Mouse (Mus musculus): ENCODE measurements around the gene Mrtfa. TPM values are rescaled to one million over a fixed set of nuclear protein-coding genes. Genes with fewer than 3 reads are reported as not detected.

Gene Mrtfa
- polyA plus RNA-seq, 1 experiment = 66.0 TPM

GRCm38 (mm10) chr15:81032941-81033629, 157.5 kb downstream of the Mrtfa start:
- H3K4me3 ChIP-seq (ENCODE audit: insufficient read depth, low read length) = no peak overlapping the region
- no peak for TF ChIP-seq CTCF (IDR thresholded peaks at IDR 0.05; ENCODE audit: low read depth, low read length)
- TF ChIP-seq POLR2A (IDR thresholded peaks at IDR 0.05; ENCODE audit: borderline replicate concordance, low read depth, low read length) = no peak
- H3K27ac ChIP-seq (ENCODE audit: insufficient read depth, low read depth, low read length) = no peak overlapping the region
- H3K4me1 ChIP-seq (ENCODE audit: control insufficient read depth, insufficient read depth, low read length) = peaks cover 11% of the 10 kb centered on the region; the same call in 1 of the 2 replicates

GRCm38 (mm10) chr15:81031611-81032010, 158.9 kb downstream of the Mrtfa start:
- H3K4me1 ChIP-seq (ENCODE audit: control insufficient read depth, insufficient read depth, low read length) = peaks cover 17% of the 10 kb centered on the region
- no peak overlapping the region for H3K27ac ChIP-seq (ENCODE audit: insufficient read depth, low read depth, low read length)
- no peak for TF ChIP-seq CTCF (IDR thresholded peaks at IDR 0.05; ENCODE audit: low read depth, low read length)
- TF ChIP-seq POLR2A (IDR thresholded peaks at IDR 0.05; ENCODE audit: borderline replicate concordance, low read depth, low read length) = no peak
- no peak overlapping the region for H3K4me3 ChIP-seq (ENCODE audit: insufficient read depth, low read length)

GRCm38 (mm10) chr15:81030891-81031425, 159.6 kb downstream of the Mrtfa start:
- no peak overlapping the region for H3K4me3 ChIP-seq (ENCODE audit: insufficient read depth, low read length)
- TF ChIP-seq CTCF (IDR thresholded peaks at IDR 0.05; ENCODE audit: low read depth, low read length) (no peak), POLR2A (IDR thresholded peaks at IDR 0.05; ENCODE audit: borderline replicate concordance, low read depth, low read length) (no peak)
- H3K27ac ChIP-seq (ENCODE audit: insufficient read depth, low read depth, low read length) = no peak overlapping the region
- H3K4me1 ChIP-seq (ENCODE audit: control insufficient read depth, insufficient read depth, low read length) = peaks cover 17% of the 10 kb centered on the region

GRCm38 (mm10) chr15:81027378-81028173, 163.0 kb downstream of the Mrtfa start:
- H3K27ac ChIP-seq (ENCODE audit: insufficient read depth, low read depth, low read length) = no peak overlapping the region

GRCm38 (mm10) chr15:81026901-81027300, 163.7 kb downstream of the Mrtfa start:
- Histone ChIP-seq H3K27ac (ENCODE audit: insufficient read depth, low read depth, low read length) (no peak overlapping the region), H3K4me1 (ENCODE audit: control insufficient read depth, insufficient read depth, low read length) (peaks cover 31% of the 10 kb centered on the region), H3K4me3 (ENCODE audit: insufficient read depth, low read length) (no peak overlapping the region)
- TF ChIP-seq POLR2A (IDR thresholded peaks at IDR 0.05; ENCODE audit: borderline replicate concordance, low read depth, low read length) = no peak
- no peak for TF ChIP-seq CTCF (IDR thresholded peaks at IDR 0.05; ENCODE audit: low read depth, low read length)

More at GRCm38 (mm10) chr15:81027378-81028173, 163.0 kb downstream of the Mrtfa start:
- Histone ChIP-seq H3K4me3 (ENCODE audit: insufficient read depth, low read length) (no peak overlapping the region), H3K4me1 (ENCODE audit: control insufficient read depth, insufficient read depth, low read length) (peaks cover 25% of the 10 kb centered on the region)
- TF ChIP-seq CTCF (IDR thresholded peaks at IDR 0.05; ENCODE audit: low read depth, low read length) (peak; percentile 57), POLR2A (IDR thresholded peaks at IDR 0.05; ENCODE audit: borderline replicate concordance, low read depth, low read length) (no peak)

GRCm38 (mm10) chr15:81023842-81024241, 166.7 kb downstream of the Mrtfa start:
- H3K27ac ChIP-seq (ENCODE audit: insufficient read depth, low read depth, low read length) = peak overlapping the region; percentile 5
- peaks cover 42% of the 10 kb centered on the region for H3K4me1 ChIP-seq (ENCODE audit: control insufficient read depth, insufficient read depth, low read length)
- H3K4me3 ChIP-seq (ENCODE audit: insufficient read depth, low read length) = no peak overlapping the region
- TF ChIP-seq CTCF (IDR thresholded peaks at IDR 0.05; ENCODE audit: low read depth, low read length) = no peak
- no peak for TF ChIP-seq POLR2A (IDR thresholded peaks at IDR 0.05; ENCODE audit: borderline replicate concordance, low read depth, low read length)

- TF ChIP-seq CTCF (IDR thresholded peaks at IDR 0.05; ENCODE audit: low read depth, low read length) (no peak), POLR2A (IDR thresholded peaks at IDR 0.05; ENCODE audit: borderline replicate concordance, low read depth, low read length) (no peak)
- H3K27ac ChIP-seq (ENCODE audit: insufficient read depth, low read depth, low read length) = peak overlapping the region; percentile 43
- no peak overlapping the region for H3K4me3 ChIP-seq (ENCODE audit: insufficient read depth, low read length)
- peaks cover 40% of the 10 kb centered on the region for H3K4me1 ChIP-seq (ENCODE audit: control insufficient read depth, insufficient read depth, low read length)
These were observed 168.1 kb downstream of the Mrtfa start for GRCm38 (mm10) chr15:81022437-81022836.

- no peak for TF ChIP-seq POLR2A (IDR thresholded peaks at IDR 0.05; ENCODE audit: borderline replicate concordance, low read depth, low read length)
- Histone ChIP-seq H3K4me1 (ENCODE audit: control insufficient read depth, insufficient read depth, low read length) (peaks cover 36% of the 10 kb centered on the region), H3K27ac (ENCODE audit: insufficient read depth, low read depth, low read length) (peak overlapping the region; percentile 64), H3K4me3 (ENCODE audit: insufficient read depth, low read length) (no peak overlapping the region)
These were observed 169.2 kb downstream of the Mrtfa start for GRCm38 (mm10) chr15:81021377-81021776.

GRCm38 (mm10) chr15:81017308-81017707, 173.2 kb downstream of the Mrtfa start:
- H3K4me3 ChIP-seq (ENCODE audit: insufficient read depth, low read length) = no peak overlapping the region
- H3K4me1 ChIP-seq (ENCODE audit: control insufficient read depth, insufficient read depth, low read length) = peaks cover 15% of the 10 kb centered on the region
- H3K27ac ChIP-seq (ENCODE audit: insufficient read depth, low read depth, low read length) = no peak overlapping the region
- TF ChIP-seq POLR2A (IDR thresholded peaks at IDR 0.05; ENCODE audit: borderline replicate concordance, low read depth, low read length) = no peak

GRCm38 (mm10) chr15:81016488-81016887, 174.1 kb downstream of the Mrtfa start:
- no peak overlapping the region for H3K27ac ChIP-seq (ENCODE audit: insufficient read depth, low read depth, low read length)
- peaks cover 7% of the 10 kb centered on the region for H3K4me1 ChIP-seq (ENCODE audit: control insufficient read depth, insufficient read depth, low read length)
- no peak overlapping the region for H3K4me3 ChIP-seq (ENCODE audit: insufficient read depth, low read length)
- no peak for TF ChIP-seq POLR2A (IDR thresholded peaks at IDR 0.05; ENCODE audit: borderline replicate concordance, low read depth, low read length)
- TF ChIP-seq CTCF (IDR thresholded peaks at IDR 0.05; ENCODE audit: low read depth, low read length) = no peak
